Mouse (Mus musculus): ENCODE data around the gene Nek10.

GRCm38 (mm10) chr14:14804518-14805212, 1.4 kb downstream of the Nek10 start:
- TF ChIP-seq POLR2A (IDR thresholded peaks at IDR 0.05; ENCODE audit: low read depth, low read length) (no peak), CTCF (IDR thresholded peaks at IDR 0.05; ENCODE audit: extremely low read depth, insufficient read depth, insufficient read length, insufficient replicate concordance) (no peak)
